Mouse (Mus musculus) hindlimb bud, embryonic 11.5 days (tissue): ENCODE data around the gene Ctc1.
"Not testable (repeated sequence)": the region's sequence is repeated elsewhere in the genome, so short reads cannot be mapped to it uniquely, and the experiment has no call there.

Source experiments
- DNase-seq: peaks from one replicate; pipeline ENCODE4 v3.0.0-alpha.2; 2012; ENCODE audit warnings: low read depth, low spot score; ENCODE audit errors: extremely low spot score

Gene Ctc1

DNA sequence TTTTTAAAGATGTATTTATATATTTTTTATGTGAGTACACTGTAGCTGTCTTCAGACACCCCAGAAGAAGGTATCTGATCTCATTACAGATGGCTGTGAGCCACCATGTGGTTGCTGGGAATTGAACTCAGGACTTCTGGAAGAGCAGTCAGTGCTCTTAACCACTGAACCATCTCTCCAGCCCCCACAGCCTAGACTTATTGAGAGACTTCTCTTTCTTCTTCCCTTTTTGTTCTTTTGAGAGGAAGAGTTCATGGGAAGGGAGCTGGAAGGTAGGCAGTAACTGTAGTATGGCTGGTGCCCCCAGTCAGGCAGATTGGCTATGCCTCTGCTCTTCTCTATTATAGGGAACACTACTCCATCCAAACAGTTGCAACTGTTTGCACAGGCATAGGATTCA lies 9.1 kb upstream of the Ctc1 start:
- DNase-seq = not testable (repeated sequence)

GRCm38 (mm10) chr11:69008182-69009121 lies 7.3 kb upstream of the Ctc1 start, which contains the start of gene Pfas:
Gene Pfas (minus strand): TSS chr11:69008460.
- peak; percentile 79 for DNase-seq

GRCm38 (mm10) chr11:69009508-69009907 lies 6.2 kb upstream of the Ctc1 start:
- no peak for DNase-seq

DNA sequence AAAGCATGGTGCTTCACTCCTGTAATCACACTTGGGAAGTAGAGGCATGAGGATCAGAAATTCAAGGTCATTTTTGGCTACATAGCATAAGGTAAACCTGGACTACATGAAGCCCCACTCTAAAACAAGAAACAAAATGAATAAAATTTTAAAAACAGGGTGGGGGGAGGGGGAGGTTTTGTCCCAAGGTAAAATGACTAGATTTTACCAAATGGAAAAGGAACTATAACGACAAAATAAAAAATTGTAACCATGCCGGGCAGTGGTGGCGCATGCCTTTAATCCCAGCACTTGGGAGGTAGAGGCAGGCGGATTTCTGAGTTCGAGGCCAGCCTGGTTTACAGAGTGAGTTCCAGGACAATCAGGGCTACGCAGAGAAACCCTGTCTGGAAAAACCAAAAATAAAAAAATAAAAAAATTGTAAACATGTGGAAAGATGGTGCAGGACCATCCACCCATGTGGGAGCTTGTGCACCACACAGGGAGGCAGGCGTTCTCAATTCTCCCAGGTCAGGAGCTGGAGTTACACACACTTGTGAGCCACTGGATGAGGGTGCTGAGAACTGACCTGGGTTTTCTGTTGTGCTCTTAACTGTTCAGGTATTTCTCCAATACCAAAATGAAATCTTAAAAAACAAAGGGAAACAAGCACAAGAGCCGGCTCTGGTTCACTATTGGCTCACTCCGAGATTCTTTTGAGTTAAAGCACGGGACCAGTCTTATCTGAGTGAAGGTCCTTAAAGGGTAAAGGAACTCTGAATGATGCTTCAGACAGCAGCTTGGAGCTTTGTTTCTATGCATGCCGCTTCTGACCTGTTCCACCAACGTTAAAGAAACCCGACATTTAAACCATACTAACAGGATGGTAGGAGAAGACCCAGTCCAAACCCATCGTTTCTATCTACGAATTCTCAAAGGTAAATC lies 5.0 kb upstream of the Ctc1 start:
- DNase-seq = no peak

DNA sequence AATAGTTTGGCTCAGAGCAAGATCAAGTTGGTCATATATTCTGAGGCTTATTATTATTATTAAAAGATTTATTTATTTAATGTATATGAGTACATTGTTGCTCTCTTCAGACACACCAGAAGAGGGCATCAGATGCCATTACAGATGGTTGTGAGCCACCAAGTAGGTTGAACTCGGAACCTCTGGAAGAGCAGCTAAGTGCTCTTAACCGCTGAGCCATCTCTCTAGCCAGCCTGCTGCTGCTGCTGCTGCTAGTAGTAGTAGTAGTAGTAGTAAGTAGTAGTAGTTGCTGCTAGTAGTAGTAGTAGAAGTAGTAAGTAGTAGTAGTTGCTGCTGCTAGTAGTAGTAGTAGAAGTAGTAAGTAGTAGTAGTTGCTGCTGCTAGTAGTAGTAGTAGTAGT lies 4.3 kb upstream of the Ctc1 start:
- not testable (repeated sequence) for DNase-seq

- DNase-seq = no peak
These were observed 3.6 kb upstream of the Ctc1 start for GRCm38 (mm10) chr11:69012071-69012601.

DNA sequence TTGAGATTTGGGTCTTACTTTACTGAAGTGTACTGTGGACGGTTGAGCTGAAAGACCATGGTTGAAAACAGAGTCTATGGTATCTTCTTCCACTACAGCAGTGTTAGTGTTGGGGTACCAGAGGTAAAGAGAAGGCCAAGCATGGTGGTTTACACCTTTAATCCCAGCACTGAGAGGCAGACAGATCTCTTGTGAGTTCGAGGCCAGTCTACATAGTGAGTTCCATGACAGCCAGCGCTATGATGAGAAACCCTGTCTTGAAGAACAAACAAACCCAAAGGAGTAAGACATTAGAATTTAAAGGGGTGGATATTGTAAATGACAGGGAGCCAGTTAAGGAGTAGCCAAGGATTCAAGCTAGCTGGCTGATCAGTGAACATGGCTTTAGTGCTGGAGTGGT lies 1.0 kb downstream of the Ctc1 start:
- DNase-seq = no peak

GRCm38 (mm10) chr11:69020691-69021090 lies 5.0 kb downstream of the Ctc1 start:
- no peak for DNase-seq

DNA sequence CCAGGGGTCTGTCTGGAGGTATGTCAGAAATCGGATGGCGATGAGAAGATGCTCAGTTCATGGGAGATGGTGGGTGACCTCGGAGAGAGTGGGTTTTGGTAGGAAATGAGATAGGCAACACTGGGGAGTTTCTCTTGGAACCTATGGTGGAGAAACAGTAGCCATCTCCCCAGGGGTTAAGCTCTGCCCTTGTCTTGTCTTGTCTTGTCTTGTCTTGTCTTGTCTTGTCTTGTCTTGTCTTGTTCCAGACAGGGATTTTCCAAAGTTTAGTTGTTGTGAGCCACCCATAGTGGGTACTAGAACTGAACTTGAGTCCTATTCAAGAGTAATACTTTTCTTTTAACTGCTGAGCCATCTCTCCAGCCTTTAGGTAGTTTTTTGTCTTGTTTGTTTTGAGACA lies 10.9 kb downstream of the Ctc1 start:
- no peak for DNase-seq

GRCm38 (mm10) chr11:69028805-69029204 lies 13.1 kb downstream of the Ctc1 start:
- no peak for DNase-seq

DNA sequence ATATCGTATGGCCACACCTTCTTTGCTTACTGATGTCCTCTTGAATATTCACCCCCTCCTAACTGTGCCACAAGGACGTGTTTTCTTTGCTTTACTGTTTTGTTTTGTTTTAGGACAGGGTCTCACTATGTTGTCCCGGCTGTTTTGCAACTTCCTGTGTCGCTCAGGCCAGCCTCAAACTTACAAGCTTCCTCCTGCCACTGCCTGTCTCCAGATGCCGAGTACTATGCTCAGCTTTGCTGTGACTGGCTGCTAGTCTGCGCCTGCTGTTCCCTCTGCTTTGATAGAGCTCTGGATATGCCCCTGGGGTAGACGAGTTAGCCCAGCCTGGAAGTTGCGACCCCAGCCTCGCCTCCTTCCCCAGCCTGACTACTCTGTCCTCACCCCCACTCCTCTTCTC lies 17.8 kb downstream of the Ctc1 start:
- no peak for DNase-seq

DNA sequence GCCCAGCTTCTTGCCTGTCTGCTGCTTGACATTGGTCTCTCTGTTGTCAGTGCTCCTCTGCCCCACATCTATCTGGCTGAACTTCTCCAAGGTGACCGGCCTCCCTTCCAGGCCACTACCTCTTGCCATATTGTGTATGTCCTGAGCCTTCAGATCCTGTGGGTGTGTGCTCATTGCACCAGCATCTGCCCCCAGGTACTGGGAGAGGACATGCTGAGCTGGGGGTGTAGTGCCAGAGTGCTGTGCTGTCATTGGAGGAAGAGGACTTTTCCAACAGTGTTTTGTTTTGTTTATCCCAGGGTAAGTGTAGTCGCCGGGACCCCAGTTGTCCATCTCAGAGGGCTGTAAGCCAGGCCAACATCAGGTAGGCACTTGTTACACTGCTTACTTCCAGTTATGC lies 18.9 kb downstream of the Ctc1 start:
- DNase-seq = no peak

DNA sequence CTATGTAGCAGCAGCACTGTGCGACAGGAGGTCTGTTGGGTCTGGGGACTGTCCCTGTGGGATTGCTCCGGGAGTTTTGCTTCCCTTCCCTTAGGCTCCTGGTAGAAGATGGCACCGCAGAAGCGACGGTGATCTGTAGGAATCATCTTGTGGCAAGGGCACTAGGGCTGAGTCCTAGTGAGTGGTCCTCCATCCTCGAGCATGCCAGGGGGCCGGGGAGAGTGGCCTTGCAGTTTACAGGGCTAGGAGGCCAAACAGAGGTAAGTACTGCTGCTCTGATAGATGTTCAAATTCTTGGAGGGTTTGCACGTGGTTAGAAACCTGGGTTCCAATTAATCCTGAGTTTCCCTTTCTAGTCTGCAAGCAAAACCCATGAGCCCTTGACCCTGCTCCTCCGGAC lies 19.7 kb downstream of the Ctc1 start:
- DNase-seq = no peak

DNA sequence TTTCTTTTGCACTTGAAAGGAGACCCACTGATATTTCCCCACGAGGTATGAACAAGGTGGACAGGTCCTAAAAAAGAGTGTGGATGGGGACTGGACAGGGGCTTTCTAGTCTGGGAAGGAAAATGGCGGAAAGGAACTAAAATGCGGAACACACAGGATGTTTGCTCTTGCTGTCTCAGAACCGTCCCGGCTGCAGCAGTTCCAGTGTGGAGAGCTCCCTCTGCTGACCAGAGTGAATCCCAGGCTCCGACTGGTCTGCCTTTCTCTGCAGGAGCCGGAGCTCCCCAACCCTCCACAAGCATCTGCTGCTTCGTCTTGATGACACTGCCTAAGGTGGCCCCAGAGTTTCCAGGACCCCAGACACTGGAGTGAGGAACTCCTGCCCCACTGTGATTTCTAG lies 20.1 kb downstream of the Ctc1 start:
- no peak for DNase-seq

- DNase-seq = no peak
These were observed 20.9 kb downstream of the Ctc1 start for GRCm38 (mm10) chr11:69036486-69037230.

DNA sequence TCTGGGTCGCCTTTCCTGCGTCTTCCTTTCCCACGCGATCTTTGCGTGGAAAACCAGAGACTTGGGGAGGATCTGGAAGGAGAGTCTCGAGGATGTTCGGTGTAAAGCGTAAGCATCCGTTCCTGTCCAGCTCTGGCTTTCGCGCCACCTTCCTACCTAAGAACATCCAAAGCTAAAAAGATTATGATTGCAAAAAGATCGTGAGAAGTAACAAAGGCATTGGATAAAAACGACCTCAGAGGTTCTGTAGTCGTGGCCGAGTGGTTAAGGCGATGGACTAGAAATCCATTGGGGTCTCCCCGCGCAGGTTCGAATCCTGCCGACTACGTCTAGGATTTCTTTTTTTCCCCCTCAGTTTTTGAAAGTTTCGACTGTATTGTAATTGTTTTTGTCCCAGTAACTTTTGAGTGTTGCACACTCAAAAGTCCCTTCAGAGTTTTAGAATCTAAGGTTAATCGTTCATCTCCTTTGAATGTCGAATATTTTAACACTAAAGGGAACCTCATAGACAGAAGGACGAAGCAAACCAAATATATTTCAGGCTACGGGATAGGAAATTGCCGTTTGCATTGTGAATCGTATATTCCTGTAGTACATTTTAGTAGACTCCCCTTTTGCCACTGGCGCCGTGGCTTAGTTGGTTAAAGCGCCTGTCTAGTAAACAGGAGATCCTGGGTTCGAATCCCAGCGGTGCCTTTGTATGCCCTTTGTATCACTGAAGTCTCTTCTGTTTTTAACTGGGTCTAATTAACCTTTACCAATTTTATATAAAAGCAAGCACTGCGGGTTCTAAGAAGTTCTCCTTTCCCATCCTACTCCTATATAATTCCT lies 21.7 kb downstream of the Ctc1 start:
- DNase-seq = peak; percentile 98

- DNase-seq = no peak
These were observed 22.5 kb downstream of the Ctc1 start for GRCm38 (mm10) chr11:69038173-69038572.

DNA sequence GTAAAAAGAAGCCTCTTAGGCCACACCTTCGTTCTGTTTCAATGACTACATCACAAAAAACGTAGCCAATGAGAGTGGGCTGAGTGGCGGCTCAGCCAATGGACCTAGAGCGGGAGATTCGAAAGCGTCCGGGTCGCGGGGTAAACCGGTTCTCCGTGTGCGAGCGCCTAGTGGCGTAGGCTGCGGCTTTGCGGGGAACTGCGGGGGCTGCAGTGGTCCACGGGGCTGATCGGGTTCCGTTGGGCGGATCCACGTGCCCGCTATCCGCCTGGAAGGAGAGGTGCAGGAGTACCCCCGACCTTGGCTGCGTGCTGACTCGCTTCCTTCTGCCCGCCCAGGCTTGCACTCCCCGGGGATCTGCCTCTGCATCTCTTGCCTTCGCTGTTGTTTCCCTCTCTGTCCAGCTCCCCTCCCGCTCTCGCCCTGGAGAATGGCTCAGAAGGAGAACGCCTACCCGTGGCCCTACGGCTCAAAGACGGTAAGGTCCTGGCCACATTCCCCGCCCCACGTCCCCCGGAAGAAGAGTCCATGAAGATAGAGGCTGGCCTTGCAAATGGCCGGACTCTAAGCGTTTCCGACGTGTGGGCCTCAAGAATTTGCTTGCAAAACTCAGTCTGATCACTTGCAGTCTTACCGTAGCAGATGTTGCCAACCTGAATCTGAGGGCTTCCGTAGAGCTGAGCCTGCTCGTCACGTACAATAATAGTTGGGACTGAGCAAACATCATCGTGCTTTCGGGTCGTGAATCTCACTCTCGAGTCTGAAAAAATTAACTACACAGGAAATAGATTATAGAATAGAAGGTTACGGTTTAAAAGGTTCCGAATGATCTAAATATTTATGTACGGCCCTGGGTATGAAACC lies 30.1 kb downstream of the Ctc1 start, which contains the start of gene Aurkb:
Aurkb (plus strand) TSS at position 117 of the 864 bp plus-strand sequence.
- DNase-seq = no peak

DNA sequence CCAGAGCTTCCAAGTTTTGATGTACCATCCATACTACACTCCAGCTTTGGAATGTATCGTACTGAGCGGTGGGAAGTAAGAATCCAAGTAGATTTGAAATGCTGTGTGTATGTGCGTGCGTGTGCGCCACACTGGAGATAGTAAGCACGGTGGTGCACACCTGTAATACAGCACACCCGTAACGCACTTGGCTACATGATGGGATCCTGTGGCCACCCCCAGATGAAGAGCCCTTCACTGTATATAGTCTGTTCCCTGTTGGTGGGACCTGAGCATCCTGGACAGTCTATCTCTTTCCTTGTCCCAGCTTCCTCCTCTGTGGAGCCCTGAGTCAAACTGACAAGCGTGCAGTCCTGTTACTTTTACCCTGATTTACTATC lies 30.7 kb downstream of the Ctc1 start:
- no peak for DNase-seq
